Mouse (Mus musculus) heart, postnatal 36 days (tissue): ENCODE results near the gene Lrrc37a. TPM values are rescaled to one million over a fixed set of nuclear protein-coding genes. Genes with fewer than 3 reads are reported as not detected.
A peak's percentile ranks its signal among the peaks of the same experiment; 100 is the strongest.
"Not testable (repeated sequence)": the region's sequence is repeated elsewhere in the genome, so short reads cannot be mapped to it uniquely, and the experiment has no call there.

Experiments
- DNase-seq, 2 experiments: peaks; one replicate each; pipeline ENCODE4 v3.0.0; 2021 to 2022
- intact Hi-C: fragments of 180-260 bp; cut with DNase I; formaldehyde crosslinking; loops from one replicate; pipeline ENCODE4 v1.15.1; 2025
- total RNA-seq, 2 experiments: library from RNA; stranded (reverse); gene quantifications; 2 replicates each; pipeline ENCODE4 v1.2.3; 2021

Gene Lrrc37a
- total RNA-seq: not detected

DNA sequence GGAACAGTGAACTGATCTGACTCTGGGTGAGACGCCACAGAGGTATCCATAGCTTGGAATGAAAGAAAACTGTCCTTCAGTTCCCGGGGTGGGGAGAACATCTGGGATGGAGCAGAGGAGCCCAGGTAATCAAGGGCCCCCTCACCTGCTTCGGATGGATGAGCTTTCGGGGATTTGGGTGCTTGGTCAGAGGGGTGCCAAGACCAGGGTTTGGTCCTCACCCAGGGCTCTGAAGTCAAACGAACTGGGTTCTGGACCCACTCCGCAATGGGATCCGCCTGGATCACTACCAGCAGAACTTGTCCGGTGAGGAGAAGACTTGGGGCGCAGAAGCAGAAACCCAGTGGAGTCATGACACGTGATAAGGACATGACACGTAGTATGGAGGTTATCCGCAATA lies at the start of gene Lrrc37a:
Gene Lrrc37a (minus strand): TSS at position 101 of the 400 bp plus-strand sequence.
- intact Hi-C loops: no loop called here
- DNase-seq: no peak

DNA sequence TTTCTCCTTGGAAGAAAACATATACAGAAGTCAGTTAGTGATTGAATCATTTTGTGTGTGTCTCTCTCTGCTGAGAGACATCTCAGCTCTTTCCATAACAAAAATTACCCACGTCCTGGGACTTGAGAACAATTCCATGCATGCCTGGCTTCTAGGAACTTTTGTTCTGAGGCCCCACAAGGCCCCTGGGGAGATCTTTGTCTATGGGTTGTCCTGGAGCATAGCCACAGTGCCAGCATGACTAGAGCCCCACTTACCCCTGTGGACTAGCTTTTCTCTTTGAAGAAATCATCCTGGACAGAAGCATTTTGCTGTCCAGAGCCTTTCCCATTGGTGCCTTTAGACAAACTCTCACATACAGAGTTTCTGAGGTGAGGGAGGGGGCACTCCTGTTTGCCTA lies 30.6 kb upstream of the Lrrc37a start:
- intact Hi-C loops, DNase-seq: not testable (repeated sequence)

DNA sequence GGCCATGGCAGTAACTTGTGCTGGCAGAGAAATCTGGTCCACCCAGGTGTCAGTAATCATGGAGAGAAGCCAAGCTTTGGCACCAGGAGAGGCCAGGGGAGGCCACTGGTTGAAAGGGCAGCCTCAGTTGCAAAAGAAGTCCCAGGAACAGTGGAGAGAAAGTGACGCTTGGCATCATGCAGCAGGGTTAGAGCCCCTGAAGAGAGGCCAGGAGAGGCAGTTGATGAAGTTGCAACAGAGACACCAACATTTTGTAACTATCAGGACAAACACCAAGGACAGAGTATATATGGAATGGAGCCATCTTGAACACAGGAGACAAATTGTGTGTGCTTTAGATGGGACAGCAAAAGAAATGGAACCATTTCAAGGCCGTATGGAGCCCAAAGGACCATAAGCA lies 7.7 kb upstream of the Lrrc37a start:
- intact Hi-C loops: no loop called here

DNA sequence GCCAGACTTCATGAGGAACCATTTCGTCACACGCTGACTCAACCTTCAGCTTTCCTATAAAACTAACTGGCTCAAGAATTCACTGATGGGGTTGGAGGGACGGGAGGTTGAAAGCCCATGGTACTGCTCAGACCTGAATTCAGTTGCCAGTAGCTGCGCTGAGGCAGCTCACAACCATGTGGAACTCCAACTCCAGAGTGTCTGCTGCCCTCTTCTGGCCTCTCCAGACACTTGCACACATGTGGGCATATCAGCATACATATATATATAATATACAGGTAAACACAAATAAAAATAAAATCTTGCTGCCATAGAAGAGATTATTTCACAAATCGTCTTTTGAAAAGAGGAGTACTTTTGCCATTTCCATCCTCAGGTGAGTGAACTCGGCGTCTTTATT lies 40.0 kb downstream of the Lrrc37a start:
- peak in 1 of 2 experiments; percentile 4 for DNase-seq
- intact Hi-C loops: loop anchor here (2.0 kb wide), 1 partner anchor 106 kb away; no protein-coding TSS in a partner anchor

More for the DNA sequence above, 7.7 kb upstream of the Lrrc37a start:
- no peak for DNase-seq

DNA sequence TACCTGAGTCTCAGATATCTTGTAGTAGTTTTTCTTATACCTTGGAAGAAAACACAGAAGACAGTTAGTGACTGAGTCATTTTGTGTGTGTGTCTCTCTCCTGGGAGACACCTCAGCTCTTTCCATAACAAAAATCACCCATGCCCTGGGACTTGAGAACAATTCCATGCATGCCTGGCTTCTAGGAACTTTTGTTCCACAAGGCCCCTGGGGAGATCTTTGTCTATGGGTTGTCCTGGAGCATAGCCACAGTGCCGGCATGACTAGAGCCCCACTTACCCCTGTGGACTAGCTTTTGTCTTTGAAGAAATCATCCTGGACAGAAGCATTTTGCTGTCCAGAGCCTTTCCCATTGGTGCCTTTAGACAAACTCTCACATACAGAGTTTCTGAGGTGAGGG lies 53.3 kb downstream of the Lrrc37a start:
- DNase-seq, intact Hi-C loops: not testable (repeated sequence)

DNA sequence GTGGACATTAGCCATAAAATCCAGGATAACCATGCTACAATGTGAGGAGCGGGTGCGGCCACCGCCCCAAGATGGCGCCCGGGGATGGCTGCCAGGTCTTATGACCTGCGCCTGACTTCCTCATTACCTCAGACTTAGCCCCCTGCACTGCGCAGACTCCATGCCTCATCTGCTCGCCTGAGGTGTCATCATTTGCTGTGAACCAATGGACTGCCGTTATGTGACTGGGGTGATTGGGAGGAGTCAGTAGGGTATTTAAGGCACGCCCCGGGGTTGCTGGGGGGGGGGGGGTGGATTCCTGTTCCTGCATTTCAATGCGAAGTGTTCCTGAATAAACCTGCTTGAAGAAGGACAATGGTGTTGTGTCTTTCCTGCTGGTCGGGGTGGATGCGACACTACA lies 54.7 kb downstream of the Lrrc37a start:
- intact Hi-C loops, DNase-seq: not testable (repeated sequence)

DNA sequence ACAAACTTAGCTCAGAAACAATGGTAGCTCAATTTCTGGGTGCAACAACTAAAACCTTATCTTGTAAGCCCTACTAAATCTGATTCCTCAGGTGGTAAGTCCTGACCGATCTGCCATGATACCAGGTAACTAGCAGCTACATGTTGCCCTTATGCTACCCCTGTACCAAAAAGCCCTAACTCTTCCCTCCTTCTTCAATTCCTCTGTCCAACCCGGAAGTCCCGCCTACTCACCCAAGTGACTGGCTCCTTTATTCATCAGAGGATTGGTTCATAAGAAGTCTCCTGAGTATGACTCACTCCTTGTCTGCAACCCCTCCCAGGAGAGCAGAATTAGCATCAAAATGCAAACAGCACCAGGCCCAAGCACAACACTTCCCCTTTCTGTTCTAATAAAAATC lies 60.7 kb downstream of the Lrrc37a start:
- DNase-seq: peak; percentile 3 to 6
- intact Hi-C loops: no loop called here

DNA sequence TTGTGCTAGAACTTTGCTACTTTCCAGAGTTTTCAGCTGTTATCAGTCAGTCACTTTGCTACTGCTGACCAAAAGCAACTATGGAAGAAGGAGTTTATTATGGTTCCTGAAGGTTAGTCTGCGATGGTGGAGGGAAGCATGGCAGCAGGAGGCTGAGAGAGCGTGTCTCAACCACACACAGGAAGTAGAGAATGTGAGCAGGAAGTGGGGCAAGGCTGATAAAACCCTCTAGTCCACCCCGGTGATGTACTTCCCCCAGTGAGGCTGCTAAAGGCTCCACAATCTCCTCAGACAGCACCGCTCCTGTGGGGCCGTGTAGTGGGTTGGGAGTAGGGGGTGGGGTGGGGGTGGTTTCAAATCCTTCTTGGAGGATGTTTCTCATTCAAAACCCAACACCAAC lies 68.1 kb downstream of the Lrrc37a start:
- no peak for DNase-seq
- intact Hi-C loops: no loop called here

DNA sequence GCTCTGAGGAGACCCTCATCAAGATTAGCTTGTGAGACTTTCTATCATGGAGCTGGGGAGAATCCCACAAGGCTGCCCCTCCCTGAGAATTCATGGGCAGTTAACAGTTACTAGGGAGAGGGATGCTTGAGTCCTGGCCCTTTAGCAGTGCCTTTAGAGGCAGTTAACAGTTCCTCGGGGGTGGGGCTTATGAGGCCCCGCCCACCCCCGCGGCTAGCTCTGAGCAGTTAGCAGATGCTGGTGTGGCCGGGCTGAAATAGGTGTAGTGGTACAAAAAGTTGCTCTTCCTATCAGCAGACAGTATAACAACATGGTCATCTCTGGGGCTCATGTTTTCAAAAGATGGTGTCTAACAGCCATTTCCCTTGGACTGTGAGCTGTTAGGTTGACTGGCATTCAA lies 79.4 kb downstream of the Lrrc37a start:
- intact Hi-C loops: no loop called here
- DNase-seq: no peak

DNA sequence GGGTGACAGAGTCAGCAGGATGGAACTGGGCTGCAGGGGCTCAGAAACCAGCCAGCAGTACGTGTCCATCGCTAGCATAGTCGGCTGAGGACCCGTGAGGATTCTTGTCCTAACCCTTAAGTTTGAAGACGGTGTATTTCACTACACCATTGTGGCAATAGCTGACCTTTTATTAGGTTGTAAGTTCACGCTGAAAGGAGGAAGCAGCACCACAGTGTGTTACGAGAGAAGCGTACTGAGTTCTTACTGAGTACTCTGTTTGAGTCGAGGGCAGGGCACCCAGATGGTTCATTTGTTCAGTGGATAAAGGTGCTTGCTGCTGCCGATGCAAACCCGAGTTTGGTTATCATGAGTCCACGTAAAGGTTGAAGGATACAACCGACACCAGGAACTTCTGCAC lies 84.7 kb downstream of the Lrrc37a start:
- DNase-seq: no peak
- intact Hi-C loops: no loop called here

DNA sequence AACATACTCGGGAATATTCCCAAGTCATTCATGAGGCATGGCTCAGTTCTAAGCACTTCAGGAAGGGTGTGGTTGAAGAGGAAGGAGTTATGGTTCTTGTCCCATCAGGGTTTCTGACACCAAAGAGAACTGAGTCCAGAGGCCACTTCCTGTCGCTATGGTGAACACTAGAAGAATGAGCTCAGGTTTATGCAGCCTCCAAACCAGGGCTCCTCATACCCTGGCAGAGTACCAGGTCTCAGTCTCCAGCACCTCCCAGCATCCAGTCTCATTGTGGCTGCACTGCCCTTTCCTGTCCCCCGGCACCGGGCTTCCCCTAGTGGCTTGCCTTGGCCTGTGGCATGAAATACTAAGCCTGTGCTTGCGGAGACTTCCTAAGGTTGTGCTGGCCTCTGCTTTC lies 85.2 kb downstream of the Lrrc37a start:
- intact Hi-C loops: no loop called here
- DNase-seq: no peak

DNA sequence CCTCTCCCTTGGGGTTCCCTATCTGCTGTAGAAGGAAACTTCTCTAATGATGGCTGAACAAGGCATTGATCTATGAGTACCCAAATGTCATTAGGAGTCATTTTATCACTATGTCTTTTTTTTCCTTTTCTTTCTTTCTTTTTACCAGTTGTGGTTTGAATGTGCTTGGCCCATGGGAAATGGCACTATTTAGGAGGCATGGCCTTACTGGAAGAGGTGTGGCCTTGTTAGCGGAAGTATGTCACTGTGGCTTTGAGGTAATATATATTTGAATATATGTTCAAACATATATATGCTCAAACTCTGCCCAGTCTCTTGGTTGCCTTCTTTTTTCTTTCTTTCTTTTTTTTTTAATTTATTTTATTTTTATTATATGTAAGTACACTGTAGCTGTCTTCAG lies 90.9 kb downstream of the Lrrc37a start:
- intact Hi-C loops: loop anchor here (5.0 kb wide), 2 partner anchors 144 to 241 kb away; partner anchors contain the start of gene Fmnl1
- no peak for DNase-seq

DNA sequence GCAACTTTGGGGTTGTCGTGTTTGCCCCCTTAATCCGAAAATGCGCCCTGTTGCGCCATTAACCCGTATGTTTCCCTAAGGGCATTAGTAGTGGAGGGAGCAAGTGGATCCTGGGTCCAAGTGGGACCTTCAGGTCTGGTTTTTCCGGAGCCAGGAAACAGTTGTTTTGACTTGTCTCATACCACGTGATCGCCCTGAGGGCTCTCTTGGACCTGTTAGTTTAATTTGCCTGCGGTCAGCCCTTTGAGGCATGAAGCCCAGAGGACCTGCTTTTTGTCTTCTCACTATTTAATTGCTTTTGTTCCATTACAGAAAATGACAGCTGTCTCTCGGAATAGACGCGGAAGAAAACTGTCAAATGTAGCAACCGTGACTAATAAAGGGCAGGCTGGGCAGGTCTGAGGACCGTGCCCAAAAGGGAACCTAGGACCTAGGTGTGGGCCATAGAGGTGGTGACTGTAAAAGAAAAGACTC lies 91.4 kb downstream of the Lrrc37a start:
- intact Hi-C loops: loop anchor here (5.0 kb wide), 2 partner anchors 144 to 241 kb away; partner anchors contain the start of gene Fmnl1
- no peak for DNase-seq

DNA sequence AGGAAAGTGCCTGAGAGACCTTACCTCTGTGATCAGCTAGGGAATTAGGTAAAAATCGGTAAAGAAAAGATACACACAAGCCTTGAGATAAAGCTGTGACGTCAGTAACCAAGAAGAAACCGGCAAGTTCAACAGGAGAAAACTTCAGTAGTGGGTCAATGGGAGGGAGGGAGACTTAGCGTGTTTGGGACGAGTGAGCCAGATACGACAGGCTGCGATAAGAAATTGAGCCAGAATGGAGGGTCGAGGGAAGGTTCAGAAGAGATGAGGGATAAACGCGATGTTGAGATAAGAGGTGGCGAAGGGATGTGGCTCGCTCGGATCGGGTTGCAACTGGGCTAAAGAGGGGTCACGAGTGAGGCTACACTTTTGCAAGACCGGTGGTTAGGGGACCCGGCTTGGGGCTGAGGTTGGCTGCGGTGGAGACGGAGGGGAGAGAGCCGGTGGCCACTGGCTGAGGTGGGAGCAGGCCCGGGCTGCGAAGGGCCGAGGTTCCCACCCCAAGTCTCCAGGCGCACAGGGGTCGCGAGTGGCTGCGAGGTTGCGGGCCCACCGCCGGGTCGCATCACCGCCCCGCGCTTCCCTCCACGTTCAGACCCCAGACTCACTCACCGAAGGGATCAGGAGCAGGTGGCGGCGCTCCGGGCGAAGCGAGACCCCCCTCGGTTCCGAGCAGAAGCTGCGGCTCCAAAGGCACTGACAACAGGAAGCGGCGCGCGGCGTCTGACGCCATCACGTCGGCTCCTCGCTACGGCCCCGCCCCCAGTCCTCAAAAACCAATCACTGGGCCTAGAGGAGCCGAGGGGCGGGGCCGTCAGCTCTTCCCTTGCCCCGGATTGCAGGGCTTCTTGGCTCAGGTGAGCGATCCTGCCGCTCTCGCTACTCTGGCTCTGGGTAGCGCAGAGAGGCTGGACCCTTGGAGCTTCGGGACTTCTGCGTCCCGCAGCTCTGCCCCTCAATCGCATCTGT lies 92.1 kb downstream of the Lrrc37a start, which contains the start of gene Plekhm1:
Gene Plekhm1 (minus strand): TSS at position 707 of the 969 bp plus-strand sequence.
- intact Hi-C loops: loop anchor here (5.0 kb wide), 2 partner anchors 145 to 240 kb away; partner anchors contain the start of gene Fmnl1
- peak; percentile 94 to 95 for DNase-seq

DNA sequence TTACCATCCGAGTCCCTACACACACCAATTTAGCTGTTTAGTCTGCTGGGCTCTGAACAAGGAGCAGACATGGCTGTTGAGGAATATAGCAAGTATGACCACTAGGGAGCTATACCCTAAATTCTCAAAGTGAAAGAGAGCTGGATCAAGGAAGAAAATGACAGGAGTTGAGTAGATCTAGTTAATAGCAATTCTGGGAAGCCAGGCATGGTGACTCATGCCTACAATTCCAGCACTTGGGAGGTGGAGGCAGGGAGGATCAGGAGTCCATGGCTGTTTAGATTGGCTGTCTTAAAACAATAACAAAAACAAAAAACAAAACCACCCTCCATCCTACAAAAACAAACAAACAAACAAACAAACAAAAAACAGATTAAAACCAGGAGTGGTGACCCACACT lies 93.1 kb downstream of the Lrrc37a start:
- DNase-seq: no peak
- intact Hi-C loops: loop anchor here (5.0 kb wide), 2 partner anchors 146 to 239 kb away; partner anchors contain the start of gene Fmnl1

DNA sequence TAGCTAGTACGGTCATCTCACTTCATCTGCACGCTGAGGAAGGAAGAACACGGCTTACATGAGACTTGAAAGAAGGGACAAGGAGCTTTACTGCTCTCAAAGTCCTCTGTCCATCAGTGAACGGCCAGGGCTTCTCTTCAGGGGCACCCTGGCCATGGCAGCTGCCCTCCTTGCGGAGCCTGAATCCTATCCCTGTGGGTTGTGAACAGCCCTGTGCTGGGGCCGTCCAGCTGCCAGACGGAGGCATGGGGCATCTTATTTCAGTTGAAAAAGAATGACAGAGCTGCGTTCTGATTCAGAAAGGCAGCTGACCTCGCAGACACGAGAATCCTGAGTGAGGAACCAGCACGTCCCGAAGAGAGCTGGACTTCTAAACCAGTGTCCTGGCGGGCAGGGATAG lies 95.5 kb downstream of the Lrrc37a start:
- DNase-seq: no peak
- intact Hi-C loops: loop anchor here (10.0 kb wide), 1 partner anchor 524 kb away; the partner anchor contains the start of genes Ccdc103, Eftud2 and Fam187a

DNA sequence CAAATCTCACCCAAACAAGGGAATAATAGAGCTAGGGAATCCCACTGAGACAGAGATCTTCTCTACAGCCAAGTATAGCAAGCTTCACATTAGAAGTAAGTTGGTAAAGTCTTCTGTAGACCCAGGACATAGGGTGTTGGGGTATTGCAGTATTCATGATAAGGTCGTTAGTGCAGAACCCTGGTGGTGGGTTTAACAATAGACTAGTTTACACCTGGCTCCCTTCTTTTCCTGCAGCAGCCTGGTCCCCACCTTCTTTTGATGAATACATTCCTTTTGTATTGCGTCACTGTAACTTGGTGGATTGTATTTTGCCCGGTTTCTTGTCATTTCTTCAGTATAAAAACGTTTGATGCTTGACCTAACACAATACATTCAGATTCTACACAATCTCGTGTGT lies 97.3 kb downstream of the Lrrc37a start:
- intact Hi-C loops: loop anchor here (10.0 kb wide), 1 partner anchor 522 kb away; the partner anchor contains the start of genes Ccdc103, Eftud2 and Fam187a
- DNase-seq: not testable (repeated sequence)

DNA sequence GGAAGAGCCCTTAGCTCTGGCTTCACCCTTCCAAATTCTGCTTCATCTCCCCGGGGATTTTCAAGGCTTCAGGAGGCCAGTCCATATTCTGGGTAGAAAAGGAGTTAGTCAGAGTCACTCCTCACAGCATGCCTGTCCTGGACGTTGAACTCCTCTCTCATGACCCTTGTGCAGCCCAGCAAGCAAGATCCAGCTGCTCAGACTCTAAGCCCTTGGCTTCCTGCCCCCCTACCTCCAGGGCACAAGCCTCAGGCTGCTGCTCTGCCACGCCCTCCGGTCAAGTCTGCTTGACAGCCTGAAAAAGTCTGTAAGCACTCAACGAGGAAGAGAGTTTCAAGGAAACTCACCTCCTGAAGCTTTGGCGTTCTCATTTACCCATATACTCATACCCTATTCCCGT lies 97.8 kb downstream of the Lrrc37a start:
- DNase-seq: no peak
- intact Hi-C loops: loop anchor here (10.0 kb wide), 1 partner anchor 522 kb away; the partner anchor contains the start of genes Ccdc103, Eftud2 and Fam187a

DNA sequence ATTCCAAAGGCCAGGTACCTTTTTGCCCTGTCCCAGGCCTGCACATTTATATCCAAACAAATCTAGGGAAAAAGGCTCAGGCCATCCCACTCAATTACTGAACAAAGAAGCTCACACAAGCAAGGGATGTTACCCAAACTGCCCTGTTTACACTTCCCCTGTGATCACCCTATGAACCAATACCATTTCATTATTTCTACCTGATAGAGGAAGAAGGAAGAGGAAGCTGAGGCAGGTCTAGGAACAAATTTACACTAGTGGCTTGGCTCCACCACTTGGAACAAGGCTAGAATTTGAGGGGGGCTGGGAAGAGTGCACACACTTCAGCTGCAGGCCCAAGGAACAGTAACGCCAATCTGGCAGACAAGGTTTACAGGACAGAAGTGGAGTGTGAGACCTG lies 98.6 kb downstream of the Lrrc37a start:
- no peak for DNase-seq
- intact Hi-C loops: loop anchor here (10.0 kb wide), 1 partner anchor 521 kb away; the partner anchor contains the start of genes Ccdc103, Eftud2 and Fam187a

DNA sequence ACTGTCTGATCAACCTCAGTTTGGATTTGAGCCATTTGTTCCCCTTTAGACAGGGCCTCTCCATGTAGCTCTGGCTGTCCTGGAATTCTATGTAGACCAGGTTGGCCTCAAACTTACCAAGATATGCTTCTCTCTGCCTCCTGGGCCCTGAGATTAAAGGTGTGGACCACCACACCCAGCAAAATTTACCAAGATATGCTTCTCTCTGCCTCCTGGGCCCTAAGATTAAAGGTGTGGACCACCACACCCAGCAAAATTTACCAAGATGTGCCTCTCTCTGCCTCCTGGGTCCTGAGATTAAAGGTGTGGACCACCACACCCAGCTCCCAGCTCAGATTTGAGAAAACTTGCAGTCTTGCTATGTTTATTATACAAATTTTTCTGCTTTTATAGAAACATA lies 99.8 kb downstream of the Lrrc37a start:
- DNase-seq: no peak
- intact Hi-C loops: loop anchor here (10.0 kb wide), 1 partner anchor 520 kb away; the partner anchor contains the start of genes Ccdc103, Eftud2 and Fam187a

DNA sequence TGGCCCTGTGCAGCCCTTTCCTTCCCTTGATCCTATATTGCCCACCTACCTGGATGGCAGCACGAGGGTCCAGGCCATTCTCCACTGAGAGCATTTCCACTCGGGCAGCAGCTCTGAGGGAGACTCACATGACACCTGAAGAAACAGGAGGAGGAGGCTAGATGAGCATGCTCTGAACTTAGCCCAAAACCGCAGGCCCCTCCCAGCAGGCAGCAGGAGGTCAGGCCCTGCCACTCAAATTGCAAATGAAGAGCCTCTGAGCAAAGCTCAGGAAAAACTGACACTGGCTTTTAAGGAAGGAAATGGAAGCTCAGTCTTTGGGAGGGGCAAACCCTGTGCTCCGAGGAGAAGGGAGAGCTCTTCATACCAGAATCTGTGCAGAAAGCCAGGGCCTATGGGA lies 100.6 kb downstream of the Lrrc37a start:
- DNase-seq: no peak
- intact Hi-C loops: loop anchor here (10.0 kb wide), 1 partner anchor 519 kb away; the partner anchor contains the start of genes Ccdc103, Eftud2 and Fam187a
